Mouse (Mus musculus) limb, embryonic 12.5 days (tissue): Measurements from ENCODE around the gene Gm6993. TPM values are rescaled to one million over a fixed set of nuclear protein-coding genes. Genes with fewer than 3 reads are reported as not detected.

Experiments used
- ATAC-seq: fragments of 200-750 bp; cut with Nextera tagmentation; 2 replicates; pipeline ENCODE4 v1.8.0; 2017; ENCODE audit warnings: low read depth, moderate TSS enrichment; ENCODE audit not compliant: insufficient number of reproducible peaks, insufficient read depth, low FRiP score, low TSS enrichment
- H3K27ac ChIP-seq: fragments of 300-500 bp; sonication (generic); 2 replicates; pipeline ENCODE4 v1.5.1; 2016; ENCODE audit warnings: mild to moderate bottlenecking, moderate library complexity
- H3K27me3 ChIP-seq: fragments of 300-500 bp; sonication (generic); 2 replicates; pipeline ENCODE4 v1.6.1; 2016; ENCODE audit warnings: mild to moderate bottlenecking, moderate library complexity
- H3K36me3 ChIP-seq: fragments of 300-500 bp; sonication (generic); 2 replicates; pipeline ENCODE4 v1.6.1; 2016; ENCODE audit warnings: mild to moderate bottlenecking, moderate library complexity
- H3K4me1 ChIP-seq: fragments of 300-500 bp; sonication (generic); replicated peaks from 2 replicates; pipeline ENCODE4 v1.6.1; 2016
- H3K4me2 ChIP-seq: fragments of 300-500 bp; sonication (generic); 2 replicates; pipeline ENCODE4 v1.6.1; 2016; ENCODE audit warnings: mild to moderate bottlenecking, moderate library complexity
- H3K4me3 ChIP-seq: fragments of 300-500 bp; sonication (generic); replicated peaks from 2 replicates; pipeline ENCODE4 v1.5.1; 2016; ENCODE audit warnings: mild to moderate bottlenecking
- H3K9ac ChIP-seq: fragments of 300-500 bp; sonication (generic); replicated peaks from 2 replicates; pipeline ENCODE4 v1.6.1; 2016; ENCODE audit warnings: mild to moderate bottlenecking, moderate library complexity
- H3K9me3 ChIP-seq: fragments of 300-500 bp; sonication (generic); 2 replicates; pipeline ENCODE4 v1.6.1; 2016; ENCODE audit warnings: mild to moderate bottlenecking, moderate library complexity
- WGBS: fragments of 180-500 bp; shearing (Covaris S2); methylation state at CpG from one replicate; pipeline ENCODE4 v1.1.7; 2016; 5-methylcytosine and 5-hydroxymethylcytosine counted together
- polyA plus RNA-seq: library from polyadenylated mRNA; unstranded; fragments of >200 nt; fragmentation: Nextera tagmentation; extraction: Ambion mirVana; gene quantifications from 2 replicates; pipeline ENCODE4 v1.2.1, GENCODE M21; 2016

Gene Gm6993
- polyA plus RNA-seq: not detected in 2 replicates

DNA sequence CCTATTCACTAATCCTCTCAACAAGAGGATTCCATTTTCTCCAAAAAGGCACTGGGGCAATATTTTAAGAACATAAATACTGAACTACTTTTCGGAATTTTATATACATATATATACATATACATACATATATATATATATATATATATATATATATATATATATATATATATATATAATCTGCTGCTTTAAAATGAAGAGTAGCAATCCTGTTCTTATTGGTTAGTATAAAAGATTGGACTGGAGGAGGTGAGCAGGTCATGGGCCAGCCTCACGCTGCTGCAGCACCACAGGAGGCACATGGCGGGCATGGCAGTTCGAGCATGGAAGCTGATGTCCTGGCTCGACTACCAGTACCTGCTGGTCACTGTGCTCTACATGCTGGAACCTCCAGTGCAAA is at the start of gene Gm6993:
Gene Gm6993, plus strand, starts transcription at position 301 of the 400 bp plus-strand sequence.
- WGBS: 80% methylated on average over 5 of the region's 5 CpGs
- Histone ChIP-seq H3K4me2 (no peak within 1 kb of the TSS), H3K4me1 (peaks cover 12% of the 10 kb centered on the region), H3K27ac (no peak within 1 kb of the TSS), H3K36me3 (no peaks in the 10 kb centered on the region), H3K4me3 (no peak within 1 kb of the TSS), H3K27me3 (no peaks in the 10 kb centered on the region), H3K9me3 (no peaks in the 10 kb centered on the region), H3K9ac (no peak within 1 kb of the TSS)
- no peak for ATAC-seq

DNA sequence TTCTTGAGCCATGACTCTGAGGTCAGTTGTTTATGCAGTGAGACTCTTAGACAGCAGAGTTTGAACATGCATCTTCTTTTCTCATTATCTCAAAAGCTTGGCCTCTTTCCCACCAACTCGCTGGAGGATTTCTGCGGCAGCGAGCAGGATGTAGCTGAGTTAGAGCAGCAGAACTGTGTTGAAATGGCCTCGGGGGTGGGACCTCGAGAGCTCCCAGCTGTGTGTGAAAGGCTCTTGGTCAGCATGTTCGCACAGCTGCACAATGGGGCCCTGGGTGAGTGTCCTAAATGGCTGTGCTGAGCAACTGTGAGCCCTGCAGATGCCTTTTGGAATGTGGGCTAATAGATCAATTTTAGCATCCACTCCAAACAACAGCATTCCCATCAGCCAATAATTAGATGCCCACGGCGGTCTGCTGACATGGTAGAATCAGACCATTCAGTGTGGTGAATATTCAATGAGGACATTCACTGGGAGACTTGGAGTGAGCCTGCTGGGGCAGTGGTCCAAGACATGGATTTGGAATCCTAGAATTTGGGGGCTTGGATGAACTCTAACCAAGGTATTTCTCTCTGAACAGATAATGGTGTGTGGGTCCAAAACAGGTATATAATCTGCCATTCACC is 49.1 kb upstream of the Gm6993 start:
- Histone ChIP-seq H3K9me3 (no peaks in the 10 kb centered on the region), H3K27ac (0 out of 2 replicates have a peak overlapping the region, but pooled peaks have one; percentile 29), H3K4me3 (no peak overlapping the region), H3K9ac (no peak overlapping the region), H3K36me3 (no peaks in the 10 kb centered on the region), H3K4me1 (peaks cover 5% of the 10 kb centered on the region), H3K27me3 (no peaks in the 10 kb centered on the region), H3K4me2 (no peak overlapping the region)
- 44% methylated on average over 8 of the region's 8 CpGs for WGBS
- ATAC-seq: no peak

DNA sequence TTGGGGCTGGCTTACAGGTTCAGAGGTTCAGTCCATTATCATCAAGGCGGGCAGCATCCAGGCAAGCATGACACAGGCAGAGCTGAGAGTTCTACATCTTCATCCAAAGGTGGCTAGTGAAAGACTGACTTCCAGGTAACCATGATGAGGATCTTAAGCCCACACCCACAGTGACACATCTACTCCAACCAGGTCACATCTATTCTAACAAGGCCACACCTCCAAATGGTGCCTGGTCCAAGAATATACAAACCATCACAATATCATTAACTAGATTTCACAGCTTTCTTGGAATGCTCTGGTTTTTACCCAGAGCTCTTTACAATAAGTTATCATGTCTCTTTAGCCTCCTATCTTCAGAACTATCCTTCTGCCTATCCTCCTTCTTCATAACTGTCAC is 38.1 kb upstream of the Gm6993 start:
- WGBS: 96% methylated on average over 1 of the region's 1 CpGs
- no peaks in the 10 kb centered on the region for H3K36me3 ChIP-seq
- H3K27me3 ChIP-seq: no peaks in the 10 kb centered on the region
- no peak overlapping the region for H3K9ac ChIP-seq
- H3K4me2 ChIP-seq: no peak overlapping the region
- H3K4me1 ChIP-seq: no peaks in the 10 kb centered on the region; the same call in 1 of the 2 replicates
- no peaks in the 10 kb centered on the region for H3K9me3 ChIP-seq
- no peak for ATAC-seq
- no peak overlapping the region for H3K27ac ChIP-seq
- H3K4me3 ChIP-seq: no peak overlapping the region

DNA sequence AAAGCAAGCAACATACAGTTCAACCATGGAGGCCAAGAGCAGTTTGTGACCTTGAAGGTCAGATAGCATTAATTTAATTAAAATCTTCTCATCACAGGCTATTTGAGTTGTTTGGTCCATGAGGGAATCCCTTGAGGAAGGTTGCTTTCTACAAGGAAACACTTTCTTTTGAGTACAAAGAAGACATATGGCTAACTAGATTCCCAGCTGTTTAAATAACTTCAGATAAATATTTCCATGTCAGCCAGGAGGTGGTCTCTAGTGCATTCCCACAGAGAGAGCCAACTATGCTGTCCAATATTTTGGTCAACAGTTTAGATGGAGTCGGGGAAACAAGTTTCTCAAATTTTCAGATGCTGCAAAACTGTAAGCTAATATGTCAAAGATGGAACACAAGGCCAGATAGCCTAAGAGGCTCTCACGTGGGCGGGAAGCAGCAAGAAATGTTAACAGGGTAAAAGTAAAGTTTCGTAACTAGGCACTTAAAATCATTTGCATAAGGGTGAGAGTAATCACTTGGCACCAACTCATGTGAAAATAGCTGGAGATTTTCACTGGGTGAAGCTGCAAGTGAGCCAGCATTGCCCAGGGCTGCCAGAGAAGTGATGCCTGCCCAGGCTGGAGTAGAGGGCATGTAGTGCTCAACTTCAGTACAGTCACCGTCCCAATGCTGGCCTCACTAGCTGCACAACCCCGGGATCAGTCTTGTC is 36.7 kb upstream of the Gm6993 start:
- WGBS: 91% methylated on average over 6 of the region's 6 CpGs
- Histone ChIP-seq H3K27ac (no peak overlapping the region), H3K4me1 (no peaks in the 10 kb centered on the region; the same call in 1 of the 2 replicates), H3K36me3 (no peaks in the 10 kb centered on the region), H3K27me3 (no peaks in the 10 kb centered on the region), H3K4me2 (no peak overlapping the region), H3K4me3 (no peak overlapping the region), H3K9me3 (no peaks in the 10 kb centered on the region), H3K9ac (no peak overlapping the region)
- no peak for ATAC-seq

DNA sequence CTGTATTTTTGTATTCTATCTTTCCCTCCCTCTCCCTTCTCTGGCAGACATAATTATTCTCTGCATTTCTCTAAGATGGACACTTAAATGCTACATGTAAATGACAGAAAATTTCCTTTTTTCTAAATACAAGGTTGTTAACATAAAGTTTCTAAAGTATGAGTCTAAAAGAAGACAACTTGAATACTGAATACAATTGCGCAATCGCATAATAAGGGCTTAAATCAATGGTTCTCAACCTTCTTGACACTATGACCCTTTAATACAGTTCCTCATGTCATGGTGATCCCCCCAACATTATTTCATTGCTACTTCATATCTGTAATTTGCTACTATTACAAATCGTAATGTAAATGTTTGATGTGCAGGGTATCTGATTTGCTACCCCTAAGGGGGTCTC is 35.7 kb upstream of the Gm6993 start:
- H3K4me1 ChIP-seq: no peaks in the 10 kb centered on the region; the same call in 1 of the 2 replicates
- WGBS: 96% methylated on average over 3 of the region's 3 CpGs
- H3K4me3 ChIP-seq: no peak overlapping the region
- no peaks in the 10 kb centered on the region for H3K27me3 ChIP-seq
- no peak for ATAC-seq
- H3K4me2 ChIP-seq: no peak overlapping the region
- no peaks in the 10 kb centered on the region for H3K36me3 ChIP-seq
- H3K9me3 ChIP-seq: no peaks in the 10 kb centered on the region
- no peak overlapping the region for H3K9ac ChIP-seq
- no peak overlapping the region for H3K27ac ChIP-seq

DNA sequence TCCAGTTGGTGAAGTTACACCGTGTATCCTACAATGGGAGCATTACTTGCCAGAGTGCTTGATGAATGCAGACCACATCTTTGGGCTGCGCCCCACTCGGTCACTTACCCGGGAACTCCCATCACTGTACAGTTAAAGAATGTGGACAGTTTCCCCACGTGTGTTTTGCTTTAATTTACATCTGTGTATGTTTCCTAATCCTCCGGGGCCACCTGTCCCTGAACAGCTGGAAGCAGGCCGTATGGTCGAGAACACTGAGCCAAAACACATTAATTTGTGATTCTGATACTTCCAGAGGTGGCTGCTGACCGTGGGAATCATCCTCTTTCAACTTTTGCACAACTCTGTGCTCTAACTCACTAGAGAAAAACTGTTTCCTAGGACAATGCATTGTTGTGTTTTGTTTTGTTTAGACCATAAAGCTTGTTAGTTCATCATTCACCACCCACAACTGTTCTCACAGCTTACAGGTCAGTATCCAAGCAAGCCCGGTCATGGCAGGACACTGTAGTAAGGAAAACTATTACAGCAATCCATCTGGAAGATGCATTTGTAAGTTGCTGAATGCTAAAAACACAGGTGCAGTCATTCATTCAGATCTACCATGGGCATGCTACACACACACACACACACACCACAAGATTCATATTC is 34.5 kb upstream of the Gm6993 start:
- Histone ChIP-seq H3K27ac (no peak overlapping the region), H3K9ac (no peak overlapping the region), H3K4me3 (no peak overlapping the region), H3K4me1 (no peaks in the 10 kb centered on the region; the same call in 1 of the 2 replicates), H3K9me3 (no peaks in the 10 kb centered on the region), H3K36me3 (no peaks in the 10 kb centered on the region), H3K27me3 (no peaks in the 10 kb centered on the region), H3K4me2 (no peak overlapping the region)
- ATAC-seq: peak; percentile 66
- WGBS: 46% methylated on average over 10 of the region's 10 CpGs

DNA sequence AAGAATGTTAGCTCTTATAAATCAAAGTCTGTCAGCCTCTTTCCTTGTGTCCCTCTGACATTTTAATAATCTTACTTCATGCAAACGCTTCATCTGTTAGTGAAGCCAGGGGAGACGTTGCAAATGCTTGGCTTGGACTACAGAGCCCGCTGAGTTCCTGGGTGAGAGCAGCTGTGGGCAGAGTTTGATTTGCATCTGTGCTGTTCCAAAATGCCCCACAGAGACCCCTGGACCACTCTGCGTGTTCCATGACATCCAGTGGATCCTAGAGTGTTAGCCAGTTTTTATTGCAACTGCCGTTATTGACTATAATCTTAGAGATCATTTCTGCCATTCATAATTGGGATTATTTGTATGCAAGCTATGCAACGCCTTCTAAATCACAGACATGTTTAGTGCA is 31.8 kb upstream of the Gm6993 start:
- Histone ChIP-seq H3K9ac (no peak overlapping the region), H3K4me2 (no peak overlapping the region), H3K4me1 (no peaks in the 10 kb centered on the region; the same call in 1 of the 2 replicates), H3K27me3 (no peaks in the 10 kb centered on the region), H3K36me3 (no peaks in the 10 kb centered on the region), H3K27ac (no peak overlapping the region), H3K4me3 (no peak overlapping the region), H3K9me3 (no peaks in the 10 kb centered on the region)
- no peak for ATAC-seq
- WGBS: 65% methylated on average over 6 of the region's 6 CpGs

DNA sequence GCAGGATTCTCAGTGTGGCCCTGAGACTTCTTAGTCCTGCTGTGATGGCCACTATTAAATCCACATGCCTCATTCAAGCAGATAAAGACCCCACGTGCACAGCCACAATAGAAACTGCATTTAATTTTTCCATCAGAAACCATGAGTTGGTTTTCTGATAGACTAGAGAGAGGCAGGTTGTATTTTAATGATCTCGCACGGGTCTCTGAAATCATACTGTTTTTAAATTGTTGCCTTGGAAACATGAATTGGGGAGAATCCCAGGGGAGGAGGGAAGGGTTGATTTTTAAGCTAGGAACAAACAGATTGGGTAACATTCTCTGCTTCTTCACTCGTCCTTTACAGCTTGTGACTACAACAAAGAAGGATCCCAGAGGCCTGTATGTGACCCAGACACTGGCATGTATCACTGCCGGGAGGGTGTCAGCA is 31.2 kb upstream of the Gm6993 start:
- H3K4me1 ChIP-seq: no peaks in the 10 kb centered on the region; the same call in 1 of the 2 replicates
- H3K36me3 ChIP-seq: no peaks in the 10 kb centered on the region
- no peak for ATAC-seq
- 38% methylated on average over 5 of the region's 5 CpGs for WGBS
- H3K27me3 ChIP-seq: no peaks in the 10 kb centered on the region
- no peak overlapping the region for H3K4me2 ChIP-seq
- H3K27ac ChIP-seq: no peak overlapping the region
- no peaks in the 10 kb centered on the region for H3K9me3 ChIP-seq
- H3K4me3 ChIP-seq: no peak overlapping the region
- no peak overlapping the region for H3K9ac ChIP-seq

DNA sequence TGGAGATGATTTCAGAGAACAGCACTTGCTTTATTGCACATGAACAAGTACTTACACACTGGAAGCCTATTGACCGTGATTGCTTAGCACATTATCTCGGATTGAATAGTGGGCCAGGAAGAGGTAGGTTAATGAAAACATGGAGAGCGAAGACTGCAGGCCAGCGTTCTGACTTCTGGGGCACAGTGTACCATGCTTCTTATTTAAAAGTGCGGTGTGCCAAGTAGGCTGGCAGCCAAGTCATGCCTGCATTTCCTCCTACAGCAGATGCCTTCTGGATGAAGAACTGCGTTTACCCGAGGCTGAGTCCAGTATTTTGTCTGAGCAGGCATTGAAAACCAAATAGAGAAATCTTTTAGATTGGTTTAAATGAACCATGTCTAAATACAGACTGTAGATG is 27.0 kb upstream of the Gm6993 start:
- WGBS: 85% methylated on average over 7 of the region's 7 CpGs
- Histone ChIP-seq H3K4me2 (no peak overlapping the region), H3K4me3 (no peak overlapping the region), H3K27me3 (no peaks in the 10 kb centered on the region), H3K36me3 (no peaks in the 10 kb centered on the region), H3K9ac (no peak overlapping the region), H3K27ac (no peak overlapping the region), H3K9me3 (no peaks in the 10 kb centered on the region), H3K4me1 (0 out of 2 replicates have a peak, but pooled peaks cover 2% of the 10 kb centered on the region)
- no peak for ATAC-seq

DNA sequence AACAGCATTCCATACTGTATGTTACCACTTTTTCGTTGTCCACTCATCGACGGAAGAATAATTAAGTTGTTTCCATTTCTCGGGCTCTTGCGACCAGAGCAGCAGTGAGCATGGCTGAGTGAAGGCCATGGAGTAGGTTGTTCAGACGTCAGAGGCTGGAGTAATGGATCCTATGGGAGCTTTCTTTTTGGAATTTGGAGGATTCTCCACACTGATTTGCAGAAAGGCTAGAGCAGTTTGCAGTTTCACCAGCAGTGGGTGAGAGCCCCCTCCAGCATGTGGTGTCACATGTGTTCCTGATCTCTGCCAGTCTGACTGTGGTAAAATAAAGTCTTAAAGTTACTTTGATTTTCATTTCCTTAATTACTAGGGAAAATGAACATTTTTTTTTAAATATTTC is 25.6 kb upstream of the Gm6993 start:
- no peaks in the 10 kb centered on the region for H3K27me3 ChIP-seq
- 61% methylated on average over 6 of the region's 6 CpGs for WGBS

DNA sequence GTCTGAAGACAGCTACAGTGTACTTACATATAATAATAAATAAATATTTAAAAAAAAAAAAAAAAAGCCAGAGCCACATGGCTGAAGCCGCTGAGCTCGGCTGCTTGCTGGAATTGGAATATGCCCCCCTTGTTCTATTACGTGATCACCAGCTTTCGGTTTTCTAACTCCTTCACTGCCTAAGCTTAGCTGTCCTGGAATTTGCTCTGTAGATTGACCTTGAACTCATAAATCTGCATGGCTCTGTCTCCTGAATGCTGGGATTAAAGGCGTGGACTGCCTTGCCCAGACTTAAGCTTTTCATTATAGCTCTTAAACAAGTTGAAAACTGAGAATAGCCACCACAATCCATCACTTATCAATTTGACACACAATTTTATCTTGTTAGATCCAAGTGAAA is 23.3 kb upstream of the Gm6993 start:
- H3K27ac ChIP-seq: no peak overlapping the region
- no peak overlapping the region for H3K4me3 ChIP-seq
- no peaks in the 10 kb centered on the region for H3K27me3 ChIP-seq
- H3K4me2 ChIP-seq: no peak overlapping the region
- peaks cover 8% of the 10 kb centered on the region for H3K4me1 ChIP-seq
- WGBS: 46% methylated on average over 5 of the region's 5 CpGs
- H3K9me3 ChIP-seq: no peaks in the 10 kb centered on the region
- no peak overlapping the region for H3K9ac ChIP-seq
- no peak for ATAC-seq
- H3K36me3 ChIP-seq: no peaks in the 10 kb centered on the region

More for the DNA sequence above, 25.6 kb upstream of the Gm6993 start:
- Histone ChIP-seq H3K9ac (no peak overlapping the region), H3K4me1 (peaks cover 8% of the 10 kb centered on the region), H3K4me2 (no peak overlapping the region), H3K9me3 (no peaks in the 10 kb centered on the region), H3K4me3 (no peak overlapping the region), H3K36me3 (no peaks in the 10 kb centered on the region), H3K27ac (no peak overlapping the region)
- ATAC-seq: no peak
